Comparison of ENCODE assay signal across 28 mouse cellular contexts in genomic region chr11:121720752-121721151, GRCm38 (mm10). TPM values are rescaled to one million over a fixed set of nuclear protein-coding genes. Genes with fewer than 3 reads are reported as not detected.
A peak's percentile ranks its signal among the peaks of the same experiment; 100 is the strongest.
DNase-seq lines count a peak whose midpoint lies in the region; ATAC-seq and TF ChIP-seq lines count a peak whose summit lies in the region.
"Had no signal": no experiment of that assay in that cellular context is flagged by ENCODE, and none has a peak within 500 bp of the region (broad histone marks: within the 10 kb centered on the region; RNA-seq: fewer than 3 reads in every experiment).

No protein-coding gene starts in this region.

- TF ChIP-seq CTCF in bone marrow macrophage, adult 2 months (IDR thresholded peaks at IDR 0.05; ENCODE audit: low read depth, low read length), result no peak

- no peaks in the 10 kb centered on the region for H3K27me3 ChIP-seq in lung, embryonic 16.5 days (ENCODE audit: control insufficient read depth, insufficient read depth, low read depth, low read length)
- no peaks in the 10 kb centered on the region for H3K27me3 ChIP-seq in midbrain, embryonic 14.5 days (ENCODE audit: control insufficient read depth, insufficient read depth, low read length)
- H3K27me3 ChIP-seq: CH12.LX; embryonic facial prominence, embryonic 12.5 days; forebrain, embryonic 12.5 days; Patski had no signal

- no peak for ATAC-seq in lung, embryonic 16.5 days (ENCODE audit: low read depth)
- ATAC-seq in midbrain, embryonic 14.5 days (ENCODE audit: low FRiP score, low TSS enrichment), result no peak
- ATAC-seq: activated CD4-positive, CD25-positive, alpha-beta regulatory T cell, adult 4 months; CD4-positive, CD25-positive, alpha-beta regulatory T cell, adult 4 months; forebrain, embryonic 14.5 days; forebrain, embryonic 16.5 days; Patski had no signal

- no peak overlapping the region for H3K4me2 ChIP-seq in lung, embryonic 16.5 days (ENCODE audit: low read depth, low read length)
- H3K4me2 ChIP-seq in midbrain, embryonic 14.5 days (ENCODE audit: low read length), result no peak overlapping the region
- H3K4me2 ChIP-seq: embryonic facial prominence, embryonic 12.5 days; forebrain, embryonic 12.5 days had no signal

- H3K4me3 ChIP-seq in lung, embryonic 16.5 days (ENCODE audit: low read length), result no peak overlapping the region
- no peak overlapping the region for H3K4me3 ChIP-seq in bone marrow macrophage, adult 2 months (ENCODE audit: insufficient read depth, low read length)
- no peak overlapping the region for H3K4me3 ChIP-seq in midbrain, embryonic 14.5 days (replicated peaks; ENCODE audit: low read depth, low read length)
- H3K4me3 ChIP-seq: embryonic facial prominence, embryonic 10.5 days; embryonic facial prominence, embryonic 12.5 days; erythroblast, embryonic 14.5 days; forebrain, embryonic 10.5 days; forebrain, embryonic 12.5 days had no signal

- no peak overlapping the region for H3K9ac ChIP-seq in lung, embryonic 16.5 days (ENCODE audit: low read length)
- H3K9ac ChIP-seq in midbrain, embryonic 14.5 days (replicated peaks; ENCODE audit: low read length), result no peak overlapping the region
- H3K9ac ChIP-seq: embryonic facial prominence, embryonic 12.5 days; forebrain, embryonic 12.5 days had no signal

- H3K27ac ChIP-seq in lung, embryonic 16.5 days (ENCODE audit: low read length), result peak overlapping the region; percentile 32; the same call in 1 of the 2 replicates
- H3K27ac ChIP-seq in bone marrow macrophage, adult 2 months (ENCODE audit: insufficient read depth, low read depth, low read length), result peak overlapping the region; percentile 5; the same call in 1 of the 2 replicates
- no peak overlapping the region for H3K27ac ChIP-seq in midbrain, embryonic 14.5 days (replicated peaks; ENCODE audit: low read depth, low read length)
- H3K27ac ChIP-seq: embryonic facial prominence, embryonic 10.5 days; embryonic facial prominence, embryonic 12.5 days; forebrain, embryonic 10.5 days; forebrain, embryonic 12.5 days had no signal

- TF ChIP-seq POLR2A in bone marrow macrophage, adult 2 months (IDR thresholded peaks at IDR 0.05; ENCODE audit: borderline replicate concordance, low read depth, low read length), result no peak

- H3K36me3 ChIP-seq in lung, embryonic 16.5 days (ENCODE audit: control insufficient read depth, insufficient read depth, low read length), result peaks cover 8% of the 10 kb centered on the region
- no peaks in the 10 kb centered on the region for H3K36me3 ChIP-seq in midbrain, embryonic 14.5 days (ENCODE audit: control insufficient read depth, insufficient read depth, low read length)
- H3K36me3 ChIP-seq: embryonic facial prominence, embryonic 10.5 days; embryonic facial prominence, embryonic 12.5 days; forebrain, embryonic 10.5 days; forebrain, embryonic 12.5 days; G1E had no signal

- DNase-seq in lung, postnatal 10 days, result no peak
- peak; percentile 57 for DNase-seq in lung, postnatal 36 days
- DNase-seq in lung, postnatal 14 days, result no peak
- no peak for DNase-seq in midbrain, embryonic 14.5 days
- DNase-seq in adrenal gland, adult (ENCODE audit: inconsistent age in 2 of 2, low spot score in 1 of 2), result no peak
- DNase-seq: adrenal gland, adult 2 months; adrenal gland, postnatal 10 days; adrenal gland, postnatal 25 days; B cell, adult 2 months; cerebellum, adult 11-12 months; cerebellum, adult 2 months; cerebellum, adult 9-10 months; cerebellum, postnatal 10 days; cerebellum, postnatal 25 days had no signal

- no peaks in the 10 kb centered on the region for H3K9me3 ChIP-seq in lung, embryonic 16.5 days (ENCODE audit: control insufficient read depth, low read length)
- H3K9me3 ChIP-seq in midbrain, embryonic 14.5 days (ENCODE audit: control insufficient read depth, low read length), result no peaks in the 10 kb centered on the region
- H3K9me3 ChIP-seq: embryonic facial prominence, embryonic 10.5 days; embryonic facial prominence, embryonic 12.5 days; forebrain, embryonic 10.5 days; forebrain, embryonic 12.5 days; G1E had no signal

- WGBS in lung, embryonic 16.5 days, result 58% methylated on average over 3 of the region's 3 CpGs
- WGBS in midbrain, embryonic 14.5 days, result 94% methylated on average over 3 of the region's 3 CpGs

- H3K4me1 ChIP-seq in lung, embryonic 16.5 days (replicated peaks; ENCODE audit: control insufficient read depth, insufficient read depth, low read length), result peaks cover 9% of the 10 kb centered on the region; the same call in 1 of the 2 replicates
- peaks cover 56% of the 10 kb centered on the region for H3K4me1 ChIP-seq in bone marrow macrophage, adult 2 months (ENCODE audit: control insufficient read depth, insufficient read depth, low read length)
- H3K4me1 ChIP-seq in midbrain, embryonic 14.5 days (ENCODE audit: control insufficient read depth, insufficient read depth, low read length), result no peaks in the 10 kb centered on the region
- H3K4me1 ChIP-seq: embryonic facial prominence, embryonic 12.5 days; forebrain, embryonic 10.5 days; forebrain, embryonic 12.5 days had no signal

RNA-seq across cellular contexts. Expression of gene Metrnl, which starts 19.4 kb away (rescaled TPM):
- polyA plus RNA-seq in lung, embryonic 16.5 days (2015; fragmentation: Nextera tagmentation; extraction: Ambion mirVana), result 25.8 and 30.1 TPM in 2 replicates
- polyA plus RNA-seq in bone marrow macrophage, adult 2 months (2012; ENCODE audit: insufficient read depth, insufficient read length, missing spikeins), result 200 and 216 TPM in 2 replicates
- polyA plus RNA-seq in midbrain, embryonic 14.5 days (2014; fragmentation: Nextera tagmentation; extraction: Ambion mirVana), result 10.2 and 11.0 TPM in 2 replicates
- polyA plus RNA-seq: G1E had no signal

RNA-seq across cellular contexts. Expression of gene B3gntl1, which starts 47.8 kb away (rescaled TPM):
- 6.8 and 7.1 TPM in 2 replicates for polyA plus RNA-seq in lung, embryonic 16.5 days (2015; fragmentation: Nextera tagmentation; extraction: Ambion mirVana)
- polyA plus RNA-seq in bone marrow macrophage, adult 2 months (2012; ENCODE audit: insufficient read depth, insufficient read length, missing spikeins), result 5.5 and 5.7 TPM in 2 replicates
- polyA plus RNA-seq in midbrain, embryonic 14.5 days (2014; fragmentation: Nextera tagmentation; extraction: Ambion mirVana), result 4.8 and 6.5 TPM in 2 replicates
- polyA plus RNA-seq: erythroblast, embryonic 14.5 days had no signal
